Mouse (Mus musculus) hindbrain, postnatal 0 days (tissue): ENCODE measurements around the gene Cntn4. TPM values are rescaled to one million over a fixed set of nuclear protein-coding genes. Genes with fewer than 3 reads are reported as not detected.

Source experiments
- ATAC-seq: fragments of 200-750 bp; cut with Nextera tagmentation; 2 replicates; pipeline ENCODE4 v1.8.0; 2017; ENCODE audit warnings: mild to moderate bottlenecking, moderate TSS enrichment, moderate library complexity
- DNase-seq: peaks from one replicate; pipeline ENCODE4 v3.0.0-alpha.2; 2015; ENCODE audit warnings: low spot score
- H3K27ac ChIP-seq: fragments of 300-500 bp; sonication (generic); 2 replicates; pipeline ENCODE4 v1.5.1; 2014; ENCODE audit warnings: mild to moderate bottlenecking
- H3K27me3 ChIP-seq: fragments of 300-500 bp; sonication (generic); 2 replicates; pipeline ENCODE4 v1.6.1; 2014; ENCODE audit warnings: low read length, mixed read lengths; ENCODE audit not compliant: insufficient read depth
- H3K36me3 ChIP-seq: fragments of 300-500 bp; sonication (generic); 2 replicates; pipeline ENCODE4 v1.6.1; 2014; ENCODE audit warnings: low read length, mixed read lengths; ENCODE audit not compliant: insufficient read depth
- H3K4me1 ChIP-seq: fragments of 300-500 bp; sonication (generic); 2 replicates; pipeline ENCODE4 v1.6.1; 2014; ENCODE audit warnings: antibody characterized with exemption, low read length, mixed read lengths; ENCODE audit not compliant: insufficient read depth
- H3K4me2 ChIP-seq: fragments of 300-500 bp; sonication (generic); 2 replicates; pipeline ENCODE4 v1.6.1; 2014; ENCODE audit warnings: low read depth, mild to moderate bottlenecking, low read length, moderate library complexity, mixed read lengths
- H3K4me3 ChIP-seq: fragments of 300-500 bp; sonication (generic); 2 replicates; pipeline ENCODE4 v1.5.1; 2014; ENCODE audit warnings: low read length
- H3K9ac ChIP-seq: fragments of 300-500 bp; sonication (generic); replicated peaks from 2 replicates; pipeline ENCODE4 v1.6.1; 2014; ENCODE audit warnings: mild to moderate bottlenecking, low read length, moderate library complexity, mixed read lengths
- H3K9me3 ChIP-seq: fragments of 300-500 bp; sonication (generic); 2 replicates; pipeline ENCODE4 v1.6.1; 2016; ENCODE audit warnings: low read length, mixed read lengths
- CTCF ChIP-seq: IDR thresholded peaks from 2 replicates; pipeline ENCODE4 v1.5.1; 2016; ENCODE audit warnings: antibody characterized with exemption, control low read depth, low read depth
- WGBS: fragments of 180-500 bp; shearing (Covaris S2); extraction: QIAGEN DNeasy Blood & Tissue Kit; methylation state at CpG from one replicate; pipeline ENCODE4 v1.1.7; 2014; 5-methylcytosine and 5-hydroxymethylcytosine counted together
- polyA plus RNA-seq: library from polyadenylated mRNA; unstranded; fragments of >200 nt; fragmentation: Nextera tagmentation; extraction: Ambion mirVana; gene quantifications from 2 replicates; pipeline ENCODE4 v1.2.1, GENCODE M21; 2015
- total RNA-seq: library from RNA; depleted of rRNA; stranded (reverse); fragments of >200 nt; gene quantifications from 2 replicates; pipeline ENCODE4 v1.2.3, GENCODE M21; 2014

Cntn4 gene
- total and polyA plus RNA-seq, 2 experiments from 2014 or later: 17.3 to 21.5 TPM

GRCm38 (mm10) chr6:106381288-106382025 is 704.0 kb downstream of the Cntn4 start:
- WGBS: 51% methylated on average over 6 of the region's 6 CpGs
- DNase-seq (peak; percentile 12), ATAC-seq (no peak)
- H3K27ac ChIP-seq: no peak overlapping the region
- H3K4me1 ChIP-seq: no peaks in the 10 kb centered on the region
- no peak overlapping the region for H3K9ac ChIP-seq
- H3K9me3 ChIP-seq: no peaks in the 10 kb centered on the region
- TF ChIP-seq CTCF: no peak
- H3K27me3 ChIP-seq: no peaks in the 10 kb centered on the region
- H3K4me2 ChIP-seq: no peak overlapping the region
- H3K36me3 ChIP-seq: no peaks in the 10 kb centered on the region
- no peak overlapping the region for H3K4me3 ChIP-seq

GRCm38 (mm10) chr6:106387833-106388406 is 710.5 kb downstream of the Cntn4 start:
- 44% methylated on average over 2 of the region's 2 CpGs for WGBS
- Histone ChIP-seq H3K9me3 (no peaks in the 10 kb centered on the region), H3K4me2 (no peak overlapping the region), H3K9ac (no peak overlapping the region), H3K4me1 (no peaks in the 10 kb centered on the region), H3K27ac (no peak overlapping the region), H3K36me3 (no peaks in the 10 kb centered on the region), H3K27me3 (no peaks in the 10 kb centered on the region), H3K4me3 (no peak overlapping the region)
- DNase-seq (peak; percentile 2), ATAC-seq (0 out of 2 replicates have a peak, but pooled peaks have one; percentile 55)
- TF ChIP-seq CTCF: no peak

DNA sequence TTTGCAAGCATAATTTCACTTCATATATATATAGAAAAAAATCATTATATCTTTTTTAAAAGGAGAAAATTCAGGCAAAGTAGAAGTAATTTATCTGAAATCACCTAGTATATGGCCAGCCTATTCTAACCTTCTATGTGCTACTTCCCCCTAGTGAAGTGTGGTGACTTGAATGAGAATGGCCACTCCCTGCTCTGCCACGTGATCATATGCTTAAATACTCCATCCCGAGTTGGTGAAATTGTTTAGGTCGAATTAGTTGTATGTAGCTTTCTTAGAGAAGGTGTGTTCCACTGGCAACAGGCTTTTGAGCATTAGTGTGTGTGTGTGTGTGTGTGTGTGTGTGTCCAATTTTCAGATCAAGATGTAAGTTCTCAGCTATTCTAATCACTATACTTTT is 730.6 kb downstream of the Cntn4 start:
- H3K9me3 ChIP-seq: no peaks in the 10 kb centered on the region

GRCm38 (mm10) chr6:106408634-106409033 is 731.2 kb downstream of the Cntn4 start:
- ATAC-seq (no peak), DNase-seq (no peak)
- Histone ChIP-seq H3K4me1 (no peaks in the 10 kb centered on the region), H3K9me3 (no peaks in the 10 kb centered on the region), H3K27me3 (no peaks in the 10 kb centered on the region), H3K4me2 (no peak overlapping the region), H3K27ac (no peak overlapping the region), H3K9ac (no peak overlapping the region), H3K4me3 (no peak overlapping the region), H3K36me3 (no peaks in the 10 kb centered on the region)
- 79% methylated on average over 3 of the region's 3 CpGs for WGBS
- TF ChIP-seq CTCF: no peak

More for the DNA sequence above, 730.6 kb downstream of the Cntn4 start:
- Histone ChIP-seq H3K4me3 (no peak overlapping the region), H3K27me3 (no peaks in the 10 kb centered on the region), H3K9ac (no peak overlapping the region), H3K36me3 (no peaks in the 10 kb centered on the region), H3K4me2 (no peak overlapping the region), H3K4me1 (no peaks in the 10 kb centered on the region), H3K27ac (no peak overlapping the region)
- no peak for TF ChIP-seq CTCF
- ATAC-seq (no peak), DNase-seq (no peak)
- WGBS: 84% methylated on average over 3 of the region's 3 CpGs

GRCm38 (mm10) chr6:106422947-106423346 is 745.5 kb downstream of the Cntn4 start:
- DNase-seq: no peak
- H3K27ac ChIP-seq: no peak overlapping the region
- no peaks in the 10 kb centered on the region for H3K27me3 ChIP-seq
- H3K36me3 ChIP-seq: no peaks in the 10 kb centered on the region
- no peak overlapping the region for H3K9ac ChIP-seq
- H3K9me3 ChIP-seq: no peaks in the 10 kb centered on the region
- no peak for ATAC-seq
- TF ChIP-seq CTCF: no peak
- H3K4me1 ChIP-seq: no peaks in the 10 kb centered on the region
- H3K4me3 ChIP-seq: no peak overlapping the region
- H3K4me2 ChIP-seq: no peak overlapping the region

DNA sequence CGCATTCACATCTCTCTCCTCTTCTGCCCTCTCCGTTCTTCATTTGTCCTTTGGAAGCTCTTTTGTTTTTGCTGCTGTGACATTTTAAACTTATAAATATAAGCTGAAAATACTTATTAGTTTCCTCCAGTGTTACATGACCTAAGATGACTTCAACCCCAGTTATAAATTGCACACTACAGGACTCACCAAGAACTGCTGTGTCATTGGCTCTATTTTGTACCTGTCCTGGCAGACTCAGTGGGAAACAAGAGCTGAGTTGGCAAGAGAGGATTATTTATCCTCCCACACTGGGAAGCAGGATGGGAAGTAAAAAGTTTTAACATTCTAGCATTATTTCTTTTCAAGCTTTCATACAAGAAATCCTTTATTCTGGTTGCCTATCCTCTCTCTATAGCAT is 746.0 kb downstream of the Cntn4 start:
- no peak for TF ChIP-seq CTCF
- no peaks in the 10 kb centered on the region for H3K4me1 ChIP-seq
- 87% methylated on average over 2 of the region's 2 CpGs for whole genome bisulfite sequencing
- no peaks in the 10 kb centered on the region for H3K36me3 ChIP-seq
- H3K9ac ChIP-seq: no peak overlapping the region
- H3K4me2 ChIP-seq: no peak overlapping the region
- ATAC-seq (no peak), DNase-seq (no peak)
- H3K9me3 ChIP-seq: no peaks in the 10 kb centered on the region
- no peaks in the 10 kb centered on the region for H3K27me3 ChIP-seq
- H3K4me3 ChIP-seq: no peak overlapping the region
- no peak overlapping the region for H3K27ac ChIP-seq

DNA sequence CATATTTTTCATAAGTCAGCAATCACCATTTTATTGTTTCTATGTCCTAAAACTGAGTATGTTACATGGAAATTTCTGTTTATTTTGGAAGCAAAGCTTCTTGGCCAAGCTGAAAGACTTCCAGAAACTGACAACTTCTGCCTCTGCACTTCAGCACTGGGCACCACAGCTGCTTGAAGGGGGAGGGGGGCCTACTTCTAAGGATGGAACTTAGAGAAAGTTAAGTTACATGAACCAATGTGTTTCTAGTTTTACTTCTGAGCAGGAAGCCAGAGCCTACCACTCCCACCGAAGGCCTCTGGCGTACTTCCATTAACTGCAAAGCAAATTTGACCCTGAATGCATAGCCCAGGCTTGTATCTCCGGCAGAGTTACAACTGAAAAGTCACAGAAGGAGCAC is 749.2 kb downstream of the Cntn4 start:
- WGBS: 80% methylated on average over 3 of the region's 3 CpGs
- H3K4me1 ChIP-seq: no peaks in the 10 kb centered on the region

More for the DNA sequence above, 749.2 kb downstream of the Cntn4 start:
- H3K36me3 ChIP-seq: no peaks in the 10 kb centered on the region
- no peaks in the 10 kb centered on the region for H3K27me3 ChIP-seq
- H3K4me2 ChIP-seq: no peak overlapping the region
- H3K9ac ChIP-seq: no peak overlapping the region
- no peak overlapping the region for H3K27ac ChIP-seq
- H3K9me3 ChIP-seq: no peaks in the 10 kb centered on the region
- H3K4me3 ChIP-seq: no peak overlapping the region
- TF ChIP-seq CTCF: no peak
- ATAC-seq: no peak
- DNase-seq: no peak
